Mouse (Mus musculus) WW6 (cell line): ENCODE measurements at regions not wholly inside any gene's neighbourhood (a gene's known extent, or its start where the extent isn't known, plus 50 kb on each side); places are given as distances from the start of the nearest gene placed in this dataset.

Source experiments
- DNase-seq: peaks from one replicate; pipeline ENCODE4 v3.0.0-alpha.2; 2013; ENCODE audit warnings: low read depth, low spot score

DNA sequence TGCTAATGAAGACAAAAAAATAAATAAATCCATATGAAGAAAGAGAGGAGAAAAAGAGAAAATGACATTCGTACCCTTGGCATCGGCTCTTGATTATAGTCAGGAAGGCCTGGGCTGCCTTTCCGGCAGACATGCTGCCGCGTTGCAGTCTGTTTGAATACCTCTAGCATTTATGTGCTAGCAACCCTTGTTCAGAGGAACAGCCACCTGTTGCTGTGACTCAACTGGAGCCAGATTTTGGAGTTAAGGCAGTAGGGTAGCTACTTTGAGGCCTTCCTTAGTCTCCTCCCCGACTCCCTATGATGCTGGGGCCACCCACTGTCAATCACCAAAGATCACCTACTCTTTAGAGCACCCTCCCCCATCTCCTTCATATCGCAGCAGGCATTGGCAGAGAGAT, 148.5 kb upstream of the Cops8 start:
- no peak for DNase-seq

DNA sequence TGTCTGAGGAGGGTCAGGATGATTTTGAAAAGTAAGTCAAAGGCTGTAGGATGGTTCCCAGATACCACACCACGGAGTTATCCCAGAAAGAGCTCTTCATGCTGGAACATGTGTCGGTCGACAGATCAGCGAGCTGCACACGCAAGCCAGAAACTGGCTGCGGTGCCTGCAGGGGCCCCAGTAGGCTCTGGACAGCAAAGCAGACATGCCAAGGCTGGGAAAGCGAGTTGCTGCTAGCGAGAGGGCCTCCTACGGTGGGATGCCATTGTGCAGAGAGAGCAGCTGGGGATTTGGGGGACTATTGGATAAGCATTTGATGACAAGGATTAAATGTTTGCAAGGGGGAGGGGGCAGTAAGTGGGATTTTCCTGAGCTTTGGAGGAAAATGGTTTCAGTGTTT, 145.4 kb upstream of the Cops8 start:
- no peak for DNase-seq

DNA sequence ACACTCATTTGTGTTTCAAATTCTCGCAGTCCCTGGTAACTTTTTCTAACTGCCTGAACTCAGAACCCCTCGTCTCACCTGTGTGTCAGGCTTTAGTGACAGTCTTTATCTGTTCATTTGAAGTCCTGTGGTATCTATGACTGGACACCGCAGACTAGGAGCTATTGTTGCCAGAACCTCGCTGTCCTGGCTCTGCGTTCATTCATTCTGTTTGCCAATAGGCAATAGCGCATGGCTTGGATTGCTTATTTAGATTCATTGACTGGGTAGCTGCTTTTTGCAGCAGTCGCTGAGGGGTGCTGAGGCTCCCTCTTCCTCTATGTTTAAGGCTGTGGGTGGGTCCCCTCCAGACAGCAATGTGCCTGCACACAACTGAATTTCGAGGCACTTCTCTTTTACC, 144.6 kb upstream of the Cops8 start:
- no peak for DNase-seq

DNA sequence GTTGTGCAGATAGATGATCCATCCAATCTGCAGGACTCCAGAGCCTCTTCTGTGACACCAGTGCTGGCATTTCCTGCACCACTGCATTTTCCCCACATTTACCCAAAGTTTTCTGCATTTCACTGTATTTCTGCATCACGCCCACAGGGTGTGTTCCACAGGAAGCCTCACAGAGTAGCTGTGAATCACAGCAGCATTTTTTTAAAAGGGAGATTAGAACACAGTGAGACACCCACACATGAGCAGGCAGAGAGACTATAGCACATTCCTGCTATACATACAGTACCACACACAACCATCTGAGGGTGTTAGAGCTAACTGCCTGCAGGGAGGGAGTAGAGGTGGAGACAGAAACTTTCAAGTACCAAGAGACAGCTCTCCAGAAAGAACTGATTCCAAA, 141.1 kb upstream of the Cops8 start:
- DNase-seq: no peak

DNA sequence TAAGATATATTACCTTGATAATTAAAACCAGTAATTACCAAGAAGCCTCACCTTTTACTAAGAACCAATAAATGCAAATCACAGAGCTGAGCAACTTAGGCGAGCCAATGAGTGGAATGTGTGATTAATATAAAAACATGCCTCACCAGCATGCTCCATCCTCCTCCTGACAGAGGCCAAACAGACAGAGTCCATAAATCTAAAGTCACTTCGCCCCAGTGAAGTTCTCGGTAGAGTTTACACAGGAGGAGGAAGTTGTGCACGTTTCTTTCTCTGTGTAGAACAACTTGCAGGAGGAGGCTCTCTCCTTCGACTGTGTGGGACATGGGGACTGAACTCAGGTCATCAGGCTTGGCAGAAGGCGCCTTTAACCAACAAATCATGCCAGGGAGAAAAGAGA, 139.5 kb upstream of the Cops8 start:
- DNase-seq: no peak

DNA sequence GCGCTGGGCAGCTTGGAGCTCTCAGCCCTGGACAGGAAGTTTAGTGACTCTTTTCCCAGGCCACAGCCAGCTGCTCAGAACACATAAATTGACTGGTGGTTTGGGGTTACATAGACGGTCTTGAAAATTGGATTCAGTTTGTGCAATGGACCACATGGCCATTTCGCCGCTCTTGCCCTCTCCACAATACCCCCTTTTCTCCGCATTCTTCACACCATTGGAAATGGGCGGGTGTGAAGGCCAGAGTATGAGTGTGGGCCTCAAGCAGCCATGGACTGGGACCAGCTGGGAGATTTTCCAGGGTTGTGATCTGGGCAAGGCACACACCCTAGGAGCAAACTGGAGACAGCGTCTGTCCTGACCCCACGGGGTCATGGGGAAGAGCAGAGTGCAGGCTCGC, 135.1 kb upstream of the Cops8 start:
- DNase-seq: no peak

DNA sequence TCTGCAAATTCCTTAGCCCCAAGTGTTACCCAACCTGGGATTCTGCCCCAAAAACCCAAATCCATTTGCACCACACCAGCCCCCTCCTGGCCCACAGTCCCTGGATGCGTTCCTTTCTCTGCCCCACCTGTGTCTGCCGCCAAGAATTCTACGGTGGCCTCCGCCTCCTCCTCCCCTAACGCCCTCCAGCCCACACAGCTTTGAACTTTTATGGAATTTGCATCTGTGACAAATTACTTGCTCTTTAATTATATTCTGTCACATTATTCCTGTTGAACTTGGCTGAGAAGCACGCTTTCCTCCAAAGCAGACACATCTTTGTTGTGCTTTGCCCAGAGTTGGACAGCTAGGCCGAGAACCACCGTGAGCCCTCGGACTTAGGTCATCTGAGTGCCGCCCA, 131.8 kb upstream of the Cops8 start:
- no peak for DNase-seq

DNA sequence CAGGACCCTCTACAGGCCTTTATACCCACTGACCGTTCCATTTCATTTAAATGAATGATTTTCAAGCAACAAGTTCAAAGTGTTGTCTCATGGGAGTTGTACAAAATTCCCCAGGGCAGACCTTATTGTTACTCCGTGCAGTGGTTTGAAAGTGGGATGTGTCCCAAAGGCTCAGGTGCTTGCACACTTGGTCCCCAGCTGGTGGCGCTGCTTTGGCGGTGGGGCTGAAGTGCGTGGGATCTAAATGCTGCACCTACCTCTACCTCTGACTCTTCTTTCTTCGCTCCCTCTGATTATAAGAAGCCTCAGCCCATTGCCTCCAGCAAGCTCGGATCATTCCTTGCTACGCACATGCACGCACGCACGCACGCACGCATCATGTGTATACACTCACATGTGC, 131.0 kb upstream of the Cops8 start:
- DNase-seq: peak; percentile 33

DNA sequence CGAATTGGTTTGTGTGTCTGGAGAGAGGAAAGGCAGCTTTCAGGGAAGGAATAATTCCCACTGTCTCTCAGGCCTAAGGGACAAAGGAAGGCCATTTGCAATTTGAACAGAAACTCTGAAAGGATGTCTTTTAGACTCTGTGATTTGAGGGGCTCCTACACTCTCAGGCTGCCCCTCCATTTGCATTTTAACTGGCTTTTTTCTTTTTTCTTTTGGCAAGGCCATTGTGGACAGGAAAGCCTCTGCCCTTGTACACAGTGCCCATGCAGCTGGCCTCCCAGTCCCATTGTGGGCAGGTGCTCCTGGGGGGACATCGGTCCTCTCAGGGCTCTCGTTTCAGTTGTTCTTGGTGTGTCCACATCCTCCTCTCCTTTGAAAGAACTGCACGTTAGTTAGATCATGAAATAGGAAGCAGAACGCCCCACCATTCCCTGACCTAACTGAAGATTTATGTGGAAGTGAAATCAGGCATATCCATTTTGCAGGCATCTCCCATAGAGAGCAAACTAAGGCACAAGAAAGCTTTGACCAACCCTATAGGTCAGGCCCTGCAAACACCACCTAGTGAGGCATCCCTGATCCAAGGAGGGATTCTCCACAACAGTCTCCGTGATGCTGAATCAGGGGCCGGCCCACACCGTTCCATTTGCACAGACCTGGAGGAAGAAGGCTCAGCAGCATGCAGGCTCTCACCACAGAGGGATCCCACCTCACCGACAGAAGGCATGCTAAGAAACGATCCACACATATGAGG, 127.5 kb upstream of the Cops8 start:
- DNase-seq: no peak

GRCm38 (mm10) chr1:90476556-90477243, 126.1 kb upstream of the Cops8 start:
- DNase-seq: no peak

DNA sequence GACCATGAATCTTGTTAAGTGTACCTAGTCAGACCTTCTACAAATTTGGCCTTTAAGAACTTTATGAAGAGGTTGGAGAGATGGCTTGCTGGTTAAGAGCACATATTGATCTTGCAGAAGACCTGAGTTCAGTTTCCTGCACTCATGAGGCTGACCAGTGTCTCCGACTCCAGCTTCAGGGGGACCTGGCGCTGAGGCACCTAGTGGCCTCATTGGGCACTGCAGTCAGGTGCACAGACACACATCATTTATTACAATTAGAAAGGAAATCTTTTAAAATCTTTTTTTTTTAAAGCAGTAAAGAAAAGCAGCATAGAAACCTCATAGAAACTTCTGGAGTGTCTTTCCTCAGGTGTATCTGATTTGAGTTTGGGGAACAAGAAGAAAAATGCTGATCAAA, 123.9 kb upstream of the Cops8 start:
- no peak for DNase-seq

DNA sequence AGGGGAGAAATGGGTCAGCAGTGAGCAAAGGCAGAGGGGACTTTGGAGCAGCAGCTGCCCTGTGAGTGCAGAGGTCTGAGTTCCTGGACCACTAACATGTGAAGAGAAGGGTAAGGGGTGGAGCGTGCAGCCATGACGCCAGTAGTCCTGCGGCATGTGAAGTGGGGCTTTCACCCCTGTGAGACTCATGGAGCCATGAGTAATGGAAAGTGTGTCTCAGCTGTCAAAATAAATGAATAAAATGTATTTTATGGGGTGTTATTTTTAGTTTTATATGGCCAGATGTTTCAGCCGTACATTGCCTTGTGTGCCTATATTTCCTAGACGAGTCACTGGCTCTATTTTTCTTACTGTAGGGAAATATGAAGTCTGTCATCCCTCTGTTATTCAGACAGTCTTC, 121.5 kb upstream of the Cops8 start:
- DNase-seq: no peak

DNA sequence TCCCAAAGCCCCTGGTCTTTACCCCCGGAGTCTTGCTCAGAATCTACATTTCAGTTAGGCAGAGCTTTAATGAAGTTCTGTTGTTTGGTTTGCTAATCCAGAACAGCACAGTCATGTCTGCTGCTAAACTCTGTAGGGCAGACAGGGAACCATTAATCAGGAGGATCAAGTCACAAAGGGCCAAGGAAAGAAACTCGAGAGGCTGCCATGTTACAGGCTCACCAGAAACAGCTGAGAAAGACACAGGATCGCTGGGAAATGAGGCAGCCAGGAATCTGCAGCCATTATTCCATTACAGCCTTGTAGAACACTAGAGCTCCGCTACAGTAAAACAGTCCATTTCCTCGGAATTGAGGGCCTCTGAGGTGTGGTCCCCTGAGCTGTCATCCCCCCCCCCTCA, 121.1 kb upstream of the Cops8 start:
- DNase-seq: no peak

DNA sequence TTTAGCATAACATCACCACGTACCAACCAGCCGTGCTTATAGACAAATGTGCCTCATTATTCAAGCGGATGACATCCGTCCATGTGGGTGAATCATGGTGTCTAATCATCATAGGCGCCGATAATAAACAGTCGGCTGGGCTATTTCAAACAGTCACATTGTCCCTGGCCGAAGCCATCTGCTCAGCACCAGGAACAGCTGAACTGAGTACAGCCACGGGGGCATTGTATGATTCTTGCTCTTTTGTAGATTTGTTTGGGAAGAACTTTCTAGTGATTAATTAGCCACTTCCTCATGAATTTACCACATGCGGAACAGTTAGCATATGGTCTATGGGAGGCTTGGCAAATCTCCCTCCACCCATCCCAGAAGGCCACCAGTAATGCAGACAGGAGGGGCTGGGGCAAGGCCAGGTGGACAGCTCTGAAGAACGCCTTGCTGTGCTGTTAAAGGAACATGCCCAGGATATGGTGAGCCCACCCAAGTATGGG, 116.4 kb upstream of the Cops8 start:
- no peak for DNase-seq

GRCm38 (mm10) chr1:90487886-90488285, 114.9 kb upstream of the Cops8 start:
- no peak for DNase-seq

- DNase-seq: no peak
These were observed 113.8 kb upstream of the Cops8 start for GRCm38 (mm10) chr1:90488991-90489390.

GRCm38 (mm10) chr1:90490335-90490734, 112.4 kb upstream of the Cops8 start:
- no peak for DNase-seq

GRCm38 (mm10) chr1:90493481-90493880, 109.3 kb upstream of the Cops8 start:
- no peak for DNase-seq

DNA sequence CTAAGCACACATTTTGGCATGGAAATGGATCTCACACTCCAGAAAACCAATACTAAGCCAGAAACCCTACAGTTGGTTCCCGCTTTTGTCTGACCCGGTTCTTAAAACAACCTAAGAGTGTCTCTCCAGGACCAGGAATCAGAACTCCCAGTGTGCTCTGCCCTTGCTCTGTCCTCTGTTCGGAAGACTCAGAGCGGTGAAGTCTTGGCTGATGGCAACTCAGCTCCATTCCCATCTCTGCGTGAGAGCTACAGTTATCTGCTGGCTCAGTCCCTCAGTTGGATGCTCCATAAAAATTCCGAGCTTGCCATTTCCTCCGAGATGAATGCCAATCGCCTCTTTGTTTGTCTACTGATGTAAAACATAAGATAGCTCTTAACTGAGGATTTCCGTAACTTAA, 107.6 kb upstream of the Cops8 start:
- DNase-seq: no peak

DNA sequence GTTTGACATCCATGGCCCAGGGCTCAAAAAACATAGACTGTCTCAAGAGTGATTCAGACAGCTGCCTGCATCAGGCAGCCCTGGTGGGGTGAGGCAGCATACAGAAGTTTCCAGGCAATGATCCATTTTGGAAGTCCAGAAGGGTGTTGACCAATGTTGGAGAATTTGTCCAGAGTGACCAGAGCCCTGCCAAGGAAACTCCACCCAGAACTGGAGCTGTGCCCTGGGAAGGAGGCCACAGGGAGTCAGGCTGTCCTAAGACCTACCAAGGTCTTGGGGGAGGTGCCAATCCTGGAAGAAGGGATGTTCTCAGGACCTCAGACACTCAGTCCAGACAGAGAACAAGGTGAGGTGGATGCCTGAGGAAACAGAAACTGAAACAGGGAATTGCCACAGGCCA, 105.2 kb upstream of the Cops8 start:
- DNase-seq: no peak

DNA sequence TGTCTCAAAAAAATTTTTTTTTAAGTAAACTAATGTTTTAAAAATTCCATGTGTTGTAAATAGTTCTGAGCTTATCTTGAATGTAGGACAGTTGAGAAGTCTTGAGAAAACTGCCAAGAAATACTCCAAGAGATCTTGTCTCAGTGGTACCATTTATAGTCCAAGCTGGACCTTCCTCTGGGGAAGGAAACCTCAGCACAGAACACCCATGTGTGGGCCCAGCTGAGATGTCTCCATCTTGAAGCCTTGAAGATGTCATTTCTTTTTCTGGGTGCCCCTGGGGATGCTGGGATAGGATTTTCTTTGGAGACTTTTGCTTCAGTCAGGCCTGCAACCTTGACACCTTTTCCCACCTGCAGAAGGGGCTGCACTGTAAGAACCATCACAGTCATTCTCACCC, 101.4 kb upstream of the Cops8 start:
- DNase-seq: no peak

- DNase-seq: no peak
These were observed 100.4 kb upstream of the Cops8 start for GRCm38 (mm10) chr1:90502371-90502770.

- no peak for DNase-seq
These were observed 99.8 kb upstream of the Cops8 start for GRCm38 (mm10) chr1:90502771-90503540.
